Mouse (Mus musculus): Measurements from ENCODE around the gene Zcchc14. TPM values are rescaled to one million over a fixed set of nuclear protein-coding genes. Genes with fewer than 3 reads are reported as not detected.
"Not testable (repeated sequence)": the region's sequence is repeated elsewhere in the genome, so short reads cannot be mapped to it uniquely, and the experiment has no call there.

Zcchc14 gene
- polyA plus RNA-seq, 1 experiment from 2014 or later = 10.9 TPM

GRCm38 (mm10) chr8:121678696-121679095, 26.0 kb upstream of the Zcchc14 start:
- no peaks in the 10 kb centered on the region for H3K9me3 ChIP-seq
- H3K27me3 ChIP-seq (ENCODE audit: insufficient read depth, poor library complexity, severe bottlenecking) = peaks cover 15% of the 10 kb centered on the region; the same call in 1 of the 2 replicates
- H3K27ac ChIP-seq = no peak overlapping the region
- H3K36me3 ChIP-seq = no peaks in the 10 kb centered on the region
- no peak overlapping the region for H3K4me3 ChIP-seq
- DNase-seq (ENCODE audit: low spot score) = no peak
- 56% methylated on average over 5 of the region's 5 CpGs for WGBS
- H3K4me1 ChIP-seq = 0 out of 2 replicates have a peak, but pooled peaks cover 5% of the 10 kb centered on the region

GRCm38 (mm10) chr8:121675701-121676100, 23.0 kb upstream of the Zcchc14 start:
- WGBS = 48% methylated on average over 20 of the region's 20 CpGs

GRCm38 (mm10) chr8:121675161-121675560, 22.5 kb upstream of the Zcchc14 start:
- H3K4me3 ChIP-seq = no peak overlapping the region
- H3K27ac ChIP-seq = no peak overlapping the region
- peaks cover 5% of the 10 kb centered on the region; the same call in 1 of the 2 replicates for H3K27me3 ChIP-seq (ENCODE audit: insufficient read depth, poor library complexity, severe bottlenecking)
- no peak for DNase-seq (ENCODE audit: low spot score)
- WGBS = 65% methylated on average over 3 of the region's 3 CpGs
- H3K36me3 ChIP-seq = no peaks in the 10 kb centered on the region
- H3K9me3 ChIP-seq = no peaks in the 10 kb centered on the region
- peaks cover 17% of the 10 kb centered on the region for H3K4me1 ChIP-seq

More at GRCm38 (mm10) chr8:121675701-121676100, 23.0 kb upstream of the Zcchc14 start:
- Histone ChIP-seq H3K27ac (no peak overlapping the region), H3K27me3 (ENCODE audit: insufficient read depth, poor library complexity, severe bottlenecking) (peaks cover 6% of the 10 kb centered on the region; the same call in 1 of the 2 replicates), H3K4me3 (no peak overlapping the region), H3K4me1 (peaks cover 17% of the 10 kb centered on the region), H3K36me3 (no peaks in the 10 kb centered on the region), H3K9me3 (no peaks in the 10 kb centered on the region)
- no peak for DNase-seq (ENCODE audit: low spot score)

GRCm38 (mm10) chr8:121674524-121674923, 21.8 kb upstream of the Zcchc14 start:
- 50% methylated on average over 5 of the region's 5 CpGs for WGBS
- Histone ChIP-seq H3K27ac (no peak overlapping the region), H3K36me3 (no peaks in the 10 kb centered on the region), H3K4me3 (no peak overlapping the region), H3K27me3 (ENCODE audit: insufficient read depth, poor library complexity, severe bottlenecking) (peaks cover 11% of the 10 kb centered on the region; the same call in 1 of the 2 replicates), H3K9me3 (no peaks in the 10 kb centered on the region), H3K4me1 (peaks cover 21% of the 10 kb centered on the region)
- DNase-seq (ENCODE audit: low spot score) = no peak

GRCm38 (mm10) chr8:121673917-121674316, 21.2 kb upstream of the Zcchc14 start:
- no peaks in the 10 kb centered on the region for H3K36me3 ChIP-seq
- H3K4me3 ChIP-seq = no peak overlapping the region
- peaks cover 27% of the 10 kb centered on the region for H3K4me1 ChIP-seq
- DNase-seq (ENCODE audit: low spot score) = no peak
- H3K27me3 ChIP-seq (ENCODE audit: insufficient read depth, poor library complexity, severe bottlenecking) = peaks cover 11% of the 10 kb centered on the region; the same call in 1 of the 2 replicates
- H3K9me3 ChIP-seq = no peaks in the 10 kb centered on the region
- WGBS = 70% methylated on average over 5 of the region's 5 CpGs
- no peak overlapping the region for H3K27ac ChIP-seq

- Histone ChIP-seq H3K4me1 (peaks cover 35% of the 10 kb centered on the region), H3K9me3 (no peaks in the 10 kb centered on the region), H3K36me3 (no peaks in the 10 kb centered on the region), H3K27ac (no peak overlapping the region), H3K4me3 (no peak overlapping the region), H3K27me3 (ENCODE audit: insufficient read depth, poor library complexity, severe bottlenecking) (peaks cover 15% of the 10 kb centered on the region)
- WGBS = 37% methylated on average over 4 of the region's 4 CpGs
- DNase-seq (ENCODE audit: low spot score) = no peak
These were observed 20.5 kb upstream of the Zcchc14 start for GRCm38 (mm10) chr8:121673153-121673552.

GRCm38 (mm10) chr8:121669208-121669607, 16.5 kb upstream of the Zcchc14 start:
- H3K36me3 ChIP-seq = no peaks in the 10 kb centered on the region
- WGBS = 14% methylated on average over 8 of the region's 8 CpGs
- peak overlapping the region; percentile 54 for H3K27ac ChIP-seq
- H3K4me1 ChIP-seq = peaks cover 51% of the 10 kb centered on the region
- DNase-seq (ENCODE audit: low spot score) = no peak
- H3K27me3 ChIP-seq (ENCODE audit: insufficient read depth, poor library complexity, severe bottlenecking) = peaks cover 10% of the 10 kb centered on the region
- H3K9me3 ChIP-seq = no peaks in the 10 kb centered on the region
- peak overlapping the region; percentile 5; the same call in 1 of the 2 replicates for H3K4me3 ChIP-seq

- no peak for DNase-seq (ENCODE audit: low spot score)
- WGBS = 35% methylated on average over 6 of the region's 6 CpGs
- Histone ChIP-seq H3K9me3 (no peaks in the 10 kb centered on the region), H3K27ac (peak overlapping the region; percentile 54), H3K4me3 (no peak overlapping the region), H3K4me1 (peaks cover 50% of the 10 kb centered on the region), H3K27me3 (ENCODE audit: insufficient read depth, poor library complexity, severe bottlenecking) (peaks cover 10% of the 10 kb centered on the region), H3K36me3 (no peaks in the 10 kb centered on the region)
These were observed 15.9 kb upstream of the Zcchc14 start for GRCm38 (mm10) chr8:121668553-121668952.

- H3K27ac ChIP-seq = peak overlapping the region; percentile 54
- peaks cover 10% of the 10 kb centered on the region for H3K27me3 ChIP-seq (ENCODE audit: insufficient read depth, poor library complexity, severe bottlenecking)
- WGBS = 60% methylated on average over 9 of the region's 9 CpGs
- H3K4me3 ChIP-seq; H3K36me3 ChIP-seq; H3K9me3 ChIP-seq; DNase-seq (ENCODE audit: low spot score): not testable (repeated sequence)
- H3K4me1 ChIP-seq = peaks cover 46% of the 10 kb centered on the region
These were observed 15.3 kb upstream of the Zcchc14 start for GRCm38 (mm10) chr8:121667936-121668500.

GRCm38 (mm10) chr8:121665329-121665728, 12.6 kb upstream of the Zcchc14 start:
- Histone ChIP-seq H3K4me3 (peak overlapping the region; percentile 47), H3K9me3 (no peaks in the 10 kb centered on the region), H3K27ac (peak overlapping the region; percentile 91), H3K36me3 (no peaks in the 10 kb centered on the region), H3K27me3 (ENCODE audit: insufficient read depth, poor library complexity, severe bottlenecking) (peaks cover 10% of the 10 kb centered on the region), H3K4me1 (peaks cover 56% of the 10 kb centered on the region)
- DNase-seq (ENCODE audit: low spot score) = peak; percentile 91
- WGBS = 3% methylated on average over 16 of the region's 16 CpGs

GRCm38 (mm10) chr8:121663101-121663500, 10.4 kb upstream of the Zcchc14 start:
- no peak for DNase-seq (ENCODE audit: low spot score)
- Histone ChIP-seq H3K27me3 (ENCODE audit: insufficient read depth, poor library complexity, severe bottlenecking) (no peaks in the 10 kb centered on the region), H3K4me3 (no peak overlapping the region), H3K27ac (no peak overlapping the region), H3K4me1 (peaks cover 37% of the 10 kb centered on the region), H3K36me3 (no peaks in the 10 kb centered on the region), H3K9me3 (no peaks in the 10 kb centered on the region)
- WGBS = 91% methylated on average over 12 of the region's 12 CpGs

GRCm38 (mm10) chr8:121661631-121662357, 9.1 kb upstream of the Zcchc14 start:
- H3K4me1 ChIP-seq = peaks cover 36% of the 10 kb centered on the region
- WGBS = 69% methylated on average over 18 of the region's 18 CpGs
- no peaks in the 10 kb centered on the region for H3K36me3 ChIP-seq
- no peaks in the 10 kb centered on the region for H3K9me3 ChIP-seq
- no peak overlapping the region for H3K4me3 ChIP-seq
- no peak overlapping the region for H3K27ac ChIP-seq
- DNase-seq (ENCODE audit: low spot score) = no peak
- no peaks in the 10 kb centered on the region for H3K27me3 ChIP-seq (ENCODE audit: insufficient read depth, poor library complexity, severe bottlenecking)

- 77% methylated on average over 15 of the region's 15 CpGs for WGBS
- Histone ChIP-seq H3K4me3 (no peak overlapping the region), H3K9me3 (no peaks in the 10 kb centered on the region), H3K27me3 (ENCODE audit: insufficient read depth, poor library complexity, severe bottlenecking) (0 out of 2 replicates have a peak, but pooled peaks cover under 1% of the 10 kb centered on the region), H3K36me3 (no peaks in the 10 kb centered on the region), H3K27ac (no peak overlapping the region; the same call in 1 of the 2 replicates), H3K4me1 (peaks cover 32% of the 10 kb centered on the region)
- DNase-seq (ENCODE audit: low spot score) = no peak
These were observed 7.9 kb upstream of the Zcchc14 start for GRCm38 (mm10) chr8:121660602-121661001.
